Comparison of ENCODE assay signal across 13 mouse cellular contexts in the genomic region with DNA sequence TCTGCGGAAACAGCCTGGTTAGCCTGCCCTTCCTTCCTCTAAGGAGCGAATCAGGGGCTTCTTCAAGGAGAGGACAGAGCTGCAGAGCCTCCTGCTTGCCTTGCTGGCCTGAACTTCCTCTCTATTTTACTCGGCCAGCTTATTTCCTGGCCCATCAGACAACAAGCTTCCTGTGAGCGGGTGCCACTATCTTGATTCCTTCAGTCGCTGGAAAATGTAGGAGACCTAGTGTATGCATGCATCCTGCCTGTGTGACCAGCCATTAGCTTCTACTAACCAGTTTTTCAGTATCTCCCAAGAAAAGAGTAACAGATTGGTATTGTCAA. TPM values are rescaled to one million over a fixed set of nuclear protein-coding genes. Genes with fewer than 3 reads are reported as not detected.
DNase-seq lines count a peak whose midpoint lies in the region; ATAC-seq lines count a peak whose summit lies in the region.
"Had no signal": no experiment of that assay in that cellular context is flagged by ENCODE, and none has a peak within 500 bp of the region (broad histone marks: within the 10 kb centered on the region; RNA-seq: fewer than 3 reads in every experiment).

No protein-coding gene starts in this region.

- DNase-seq in kidney, postnatal 4 days: no peak
- no peak for DNase-seq in right cerebral cortex, postnatal 10 days (ENCODE audit: low spot score in 2 of 2)
- no peak for DNase-seq in left cerebral cortex, postnatal 10 days (ENCODE audit: extremely low spot score in 1 of 2, low spot score in 2 of 2)
- DNase-seq: cerebellum, adult 11 months; gastrocnemius, postnatal 10 days had no signal

- peaks cover 85% of the 10 kb centered on the region for H3K4me1 ChIP-seq in kidney, embryonic 15.5 days
- peaks cover 7% of the 10 kb centered on the region; the same call in 1 of the 2 replicates for H3K4me1 ChIP-seq in embryonic facial prominence, embryonic 12.5 days
- peaks cover 37% of the 10 kb centered on the region for H3K4me1 ChIP-seq in hindbrain, embryonic 15.5 days (replicated peaks)
- H3K4me1 ChIP-seq in neural tube, embryonic 12.5 days: peaks cover 82% of the 10 kb centered on the region

- no peak overlapping the region for H3K4me3 ChIP-seq in kidney, embryonic 15.5 days (replicated peaks)
- 0 out of 2 replicates have a peak overlapping the region, but pooled peaks have one; percentile 15 for H3K4me3 ChIP-seq in embryonic facial prominence, embryonic 12.5 days
- H3K4me3 ChIP-seq in hindbrain, embryonic 15.5 days: peak overlapping the region; percentile 51
- H3K4me3 ChIP-seq in neural tube, embryonic 12.5 days: peak overlapping the region; percentile 31
- H3K4me3 ChIP-seq: myocyte had no signal

- 30% methylated on average over 5 of the region's 5 CpGs for WGBS in kidney, embryonic 15.5 days
- 5% methylated on average over 5 of the region's 5 CpGs for WGBS in embryonic facial prominence, embryonic 12.5 days
- 7% methylated on average over 5 of the region's 5 CpGs for WGBS in hindbrain, embryonic 15.5 days
- 11% methylated on average over 5 of the region's 5 CpGs for WGBS in neural tube, embryonic 12.5 days

- no peak for ATAC-seq in kidney, embryonic 15.5 days (replicated peaks; ENCODE audit: low FRiP score)
- ATAC-seq in embryonic facial prominence, embryonic 12.5 days (ENCODE audit: insufficient number of reproducible peaks, insufficient read depth, low FRiP score, low TSS enrichment): no peak
- ATAC-seq in hindbrain, embryonic 15.5 days (ENCODE audit: low FRiP score, low read depth): no peak
- ATAC-seq in neural tube, embryonic 12.5 days (ENCODE audit: low FRiP score, low read depth): no peak

- peak overlapping the region; percentile 97 for H3K27ac ChIP-seq in kidney, embryonic 15.5 days
- H3K27ac ChIP-seq in embryonic facial prominence, embryonic 12.5 days: peak overlapping the region; percentile 24; the same call in 1 of the 2 replicates
- H3K27ac ChIP-seq in hindbrain, embryonic 15.5 days (replicated peaks): peak overlapping the region; percentile 95
- H3K27ac ChIP-seq in neural tube, embryonic 12.5 days: peak overlapping the region; percentile 96
- H3K27ac ChIP-seq: macrophage had no signal

- peak overlapping the region; percentile 45 for H3K9ac ChIP-seq in kidney, embryonic 15.5 days
- no peak overlapping the region for H3K9ac ChIP-seq in embryonic facial prominence, embryonic 12.5 days
- peak overlapping the region; percentile 68 for H3K9ac ChIP-seq in hindbrain, embryonic 15.5 days
- peak overlapping the region; percentile 99 for H3K9ac ChIP-seq in neural tube, embryonic 12.5 days

- peak overlapping the region; percentile 45 for H3K4me2 ChIP-seq in kidney, embryonic 15.5 days
- H3K4me2 ChIP-seq in embryonic facial prominence, embryonic 12.5 days (replicated peaks): peak overlapping the region; percentile 34
- H3K4me2 ChIP-seq in hindbrain, embryonic 15.5 days: peak overlapping the region; percentile 97
- H3K4me2 ChIP-seq in neural tube, embryonic 12.5 days (replicated peaks): peak overlapping the region; percentile 99

- H3K9me3 ChIP-seq in kidney, embryonic 15.5 days (replicated peaks): no peaks in the 10 kb centered on the region
- H3K9me3 ChIP-seq in embryonic facial prominence, embryonic 12.5 days: no peaks in the 10 kb centered on the region
- no peaks in the 10 kb centered on the region for H3K9me3 ChIP-seq in hindbrain, embryonic 15.5 days
- H3K9me3 ChIP-seq in neural tube, embryonic 12.5 days: no peaks in the 10 kb centered on the region

- intact Hi-C loops in left cerebral cortex, postnatal 10 days (cut with DNase I): no loop called here

- H3K27me3 ChIP-seq in kidney, embryonic 15.5 days: no peaks in the 10 kb centered on the region
- H3K27me3 ChIP-seq in embryonic facial prominence, embryonic 12.5 days: peaks cover 89% of the 10 kb centered on the region
- peaks cover 12% of the 10 kb centered on the region; the same call in 1 of the 2 replicates for H3K27me3 ChIP-seq in hindbrain, embryonic 15.5 days
- H3K27me3 ChIP-seq in neural tube, embryonic 12.5 days (replicated peaks): no peaks in the 10 kb centered on the region

- 0 out of 2 replicates have a peak, but pooled peaks cover 4% of the 10 kb centered on the region for H3K36me3 ChIP-seq in kidney, embryonic 15.5 days
- H3K36me3 ChIP-seq in embryonic facial prominence, embryonic 12.5 days: no peaks in the 10 kb centered on the region
- no peaks in the 10 kb centered on the region for H3K36me3 ChIP-seq in hindbrain, embryonic 15.5 days
- peaks cover 21% of the 10 kb centered on the region for H3K36me3 ChIP-seq in neural tube, embryonic 12.5 days

RNA-seq across cellular contexts. Expression of a gene that starts 6.2 kb away (rescaled TPM):
- polyA plus RNA-seq in kidney, embryonic 15.5 days (2015; fragmentation: Nextera tagmentation; extraction: Ambion mirVana): 2.2 and 3.6 TPM in 2 replicates
- 15.1 and 18.2 TPM in 2 replicates for polyA plus RNA-seq in embryonic facial prominence, embryonic 12.5 days (2016; fragmentation: Nextera tagmentation; extraction: Ambion mirVana)
- polyA plus RNA-seq in hindbrain, embryonic 15.5 days (2015; fragmentation: Nextera tagmentation; extraction: Ambion mirVana): 22.4 and 26.8 TPM in 2 replicates
- 25.6 and 34.2 TPM in 2 replicates for polyA plus RNA-seq in neural tube, embryonic 12.5 days (2016; fragmentation: Nextera tagmentation; extraction: Ambion mirVana)
- not detected for total RNA-seq in left cerebral cortex, postnatal 10 days (2021)
- total RNA-seq: layer of hippocampus, postnatal 10 days had no signal
- polyA plus RNA-seq: macrophage had no signal

RNA-seq across cellular contexts. Expression of a gene that starts 6.4 kb away (rescaled TPM):
- 2.1 and 2.4 TPM in 2 replicates for polyA plus RNA-seq in kidney, embryonic 15.5 days (2015; fragmentation: Nextera tagmentation; extraction: Ambion mirVana)
- polyA plus RNA-seq in embryonic facial prominence, embryonic 12.5 days (2016; fragmentation: Nextera tagmentation; extraction: Ambion mirVana): 0.17 and 0.35 TPM in 2 replicates
- polyA plus RNA-seq in hindbrain, embryonic 15.5 days (2015; fragmentation: Nextera tagmentation; extraction: Ambion mirVana): 4.0 and 4.3 TPM in 2 replicates
- 6.4 and 7.0 TPM in 2 replicates for polyA plus RNA-seq in neural tube, embryonic 12.5 days (2016; fragmentation: Nextera tagmentation; extraction: Ambion mirVana)
- not detected for total RNA-seq in left cerebral cortex, postnatal 10 days (2021)
- total RNA-seq: layer of hippocampus, postnatal 10 days had no signal
- polyA plus RNA-seq: macrophage; spleen, adult 2 months had no signal

RNA-seq across cellular contexts. Expression of a gene that starts 12.7 kb away (rescaled TPM):
- 0.64 and 0.81 TPM in 2 replicates for polyA plus RNA-seq in kidney, embryonic 15.5 days (2015; fragmentation: Nextera tagmentation; extraction: Ambion mirVana)
- 0.71 and 0.77 TPM in 2 replicates for polyA plus RNA-seq in embryonic facial prominence, embryonic 12.5 days (2016; fragmentation: Nextera tagmentation; extraction: Ambion mirVana)
- 1.3 and 1.8 TPM in 2 replicates for polyA plus RNA-seq in hindbrain, embryonic 15.5 days (2015; fragmentation: Nextera tagmentation; extraction: Ambion mirVana)
- 4.7 and 5.0 TPM in 2 replicates for polyA plus RNA-seq in neural tube, embryonic 12.5 days (2016; fragmentation: Nextera tagmentation; extraction: Ambion mirVana)
- not detected for total RNA-seq in left cerebral cortex, postnatal 10 days (2021)
- total RNA-seq: layer of hippocampus, postnatal 10 days had no signal

RNA-seq across cellular contexts. Expression of a gene that starts 20.7 kb away (rescaled TPM):
- 1.5 and 1.8 TPM in 2 replicates for polyA plus RNA-seq in kidney, embryonic 15.5 days (2015; fragmentation: Nextera tagmentation; extraction: Ambion mirVana)
- 0.14 TPM in 1 of 2 replicates, not detected in the other for polyA plus RNA-seq in embryonic facial prominence, embryonic 12.5 days (2016; fragmentation: Nextera tagmentation; extraction: Ambion mirVana)
- 10.6 and 12.2 TPM in 2 replicates for polyA plus RNA-seq in hindbrain, embryonic 15.5 days (2015; fragmentation: Nextera tagmentation; extraction: Ambion mirVana)
- polyA plus RNA-seq in neural tube, embryonic 12.5 days (2016; fragmentation: Nextera tagmentation; extraction: Ambion mirVana): 7.1 and 9.7 TPM in 2 replicates
- not detected for total RNA-seq in left cerebral cortex, postnatal 10 days (2021)
- total RNA-seq: layer of hippocampus, postnatal 10 days had no signal

RNA-seq across cellular contexts. Expression of a gene that starts 33.5 kb away (rescaled TPM):
- 11.0 and 11.5 TPM in 2 replicates for polyA plus RNA-seq in kidney, embryonic 15.5 days (2015; fragmentation: Nextera tagmentation; extraction: Ambion mirVana)
- polyA plus RNA-seq in embryonic facial prominence, embryonic 12.5 days (2016; fragmentation: Nextera tagmentation; extraction: Ambion mirVana): 0.33 and 0.34 TPM in 2 replicates
- polyA plus RNA-seq in hindbrain, embryonic 15.5 days (2015; fragmentation: Nextera tagmentation; extraction: Ambion mirVana): 105 and 115 TPM in 2 replicates
- polyA plus RNA-seq in neural tube, embryonic 12.5 days (2016; fragmentation: Nextera tagmentation; extraction: Ambion mirVana): 72.6 and 76.1 TPM in 2 replicates
- total RNA-seq in left cerebral cortex, postnatal 10 days (2021): not detected
- total RNA-seq: layer of hippocampus, postnatal 10 days had no signal

Comparison
In these comparisons a context has a peak if more than half of its experiments do, and no peak if none do; other contexts are left out.
1. H3K27ac ChIP-seq: peak in every context shown above with its lines; median percentile 97 in kidney, embryonic 15.5 days; 96 in neural tube, embryonic 12.5 days; 95 in hindbrain, embryonic 15.5 days; 24 in embryonic facial prominence, embryonic 12.5 days.
2. H3K4me2 ChIP-seq: peak in every context shown above with its lines; median percentile 99 in neural tube, embryonic 12.5 days; 97 in hindbrain, embryonic 15.5 days; 45 in kidney, embryonic 15.5 days; 34 in embryonic facial prominence, embryonic 12.5 days.